Mouse (Mus musculus): ENCODE data around the gene Atat1. TPM values are rescaled to one million over a fixed set of nuclear protein-coding genes. Genes with fewer than 3 reads are reported as not detected.

Gene Atat1
- total and polyA plus RNA-seq, 3 experiments: 5.7 to 12.5 (median 10.4) TPM

DNA sequence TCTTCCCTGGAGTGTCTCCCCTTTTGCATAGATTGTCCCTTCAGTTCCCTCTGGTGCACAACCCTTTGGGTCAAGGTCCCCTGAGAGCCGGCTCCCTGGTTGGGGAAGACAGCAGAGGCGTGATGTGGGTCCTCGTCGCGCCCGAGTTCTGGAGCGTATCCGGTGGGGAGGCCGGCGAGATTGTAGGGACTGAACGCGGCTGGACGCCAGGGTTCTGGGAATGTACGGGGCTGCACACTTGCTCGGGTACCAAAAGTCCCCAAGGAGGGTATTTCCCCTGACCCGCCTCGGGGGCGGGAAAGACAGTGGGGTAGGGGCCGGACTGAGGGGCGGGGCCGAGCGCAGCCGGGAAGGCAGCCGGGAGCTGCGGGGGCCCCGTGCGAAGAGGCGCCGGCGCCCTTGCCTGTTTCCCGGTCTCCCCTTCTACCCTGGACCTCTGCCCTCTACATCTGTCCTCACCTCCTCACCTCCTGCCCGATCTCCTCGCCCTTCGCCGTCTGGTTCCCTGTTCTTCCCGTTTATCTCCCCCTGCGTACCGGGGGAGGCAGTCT, 43.5 kb downstream of the Atat1 start (continued):
- peak; percentile 34; the same call in 1 of the 2 replicates for TF ChIP-seq BHLHE40 (IDR thresholded peaks at IDR 0.05; ENCODE audit: low read depth, low read length)
- TF ChIP-seq UBTF (IDR thresholded peaks at IDR 0.05; ENCODE audit: low read depth, low read length): no peak
- TF ChIP-seq SIN3A (IDR thresholded peaks at IDR 0.05; ENCODE audit: low read length): peak; percentile 71
- no peak for TF ChIP-seq PAX5 (IDR thresholded peaks at IDR 0.05; ENCODE audit: low read length)
- no peak for TF ChIP-seq SMC3 (IDR thresholded peaks at IDR 0.05; ENCODE audit: low read depth, low read length)
- TF ChIP-seq MEF2A (IDR thresholded peaks at IDR 0.05; ENCODE audit: borderline replicate concordance, low read depth, low read length): no peak; the same call in 1 of the 2 replicates
- peak; percentile 17; the same call in 1 of the 2 replicates for TF ChIP-seq IRF4 (IDR thresholded peaks at IDR 0.05; ENCODE audit: low read depth, low read length)
- TF ChIP-seq POLR2A (IDR thresholded peaks at IDR 0.05; ENCODE audit: low read depth, low read length): peak; percentile 70
- TF ChIP-seq ETS1 (conservative IDR thresholded peaks at IDR 0.05; ENCODE audit: low read depth, low read length): 0 out of 2 replicates have a peak, but pooled peaks have one; percentile 24
- TF ChIP-seq POLR2AphosphoS2 (IDR thresholded peaks at IDR 0.05; ENCODE audit: low read depth, low read length): no peak
- TF ChIP-seq NRF1 (IDR thresholded peaks at IDR 0.05; ENCODE audit: low read depth, low read length): no peak
- TF ChIP-seq CHD1 (IDR thresholded peaks at IDR 0.05; ENCODE audit: low read depth, low read length): no peak; the same call in 1 of the 2 replicates
- no peak for TF ChIP-seq RCOR1 (conservative IDR thresholded peaks at IDR 0.05; ENCODE audit: low read depth, low read length)
- TF ChIP-seq ZC3H11A (IDR thresholded peaks at IDR 0.05; ENCODE audit: low read depth, low read length): no peak
- TF ChIP-seq TCF12 (IDR thresholded peaks at IDR 0.05; ENCODE audit: low read depth, low read length): peak; percentile 60; the same call in 1 of the 2 replicates
- peak; percentile 55 for TF ChIP-seq MAX (IDR thresholded peaks at IDR 0.05; ENCODE audit: low read length)
- TF ChIP-seq JUND (conservative IDR thresholded peaks at IDR 0.05; ENCODE audit: low read depth, low read length): no peak

DNA sequence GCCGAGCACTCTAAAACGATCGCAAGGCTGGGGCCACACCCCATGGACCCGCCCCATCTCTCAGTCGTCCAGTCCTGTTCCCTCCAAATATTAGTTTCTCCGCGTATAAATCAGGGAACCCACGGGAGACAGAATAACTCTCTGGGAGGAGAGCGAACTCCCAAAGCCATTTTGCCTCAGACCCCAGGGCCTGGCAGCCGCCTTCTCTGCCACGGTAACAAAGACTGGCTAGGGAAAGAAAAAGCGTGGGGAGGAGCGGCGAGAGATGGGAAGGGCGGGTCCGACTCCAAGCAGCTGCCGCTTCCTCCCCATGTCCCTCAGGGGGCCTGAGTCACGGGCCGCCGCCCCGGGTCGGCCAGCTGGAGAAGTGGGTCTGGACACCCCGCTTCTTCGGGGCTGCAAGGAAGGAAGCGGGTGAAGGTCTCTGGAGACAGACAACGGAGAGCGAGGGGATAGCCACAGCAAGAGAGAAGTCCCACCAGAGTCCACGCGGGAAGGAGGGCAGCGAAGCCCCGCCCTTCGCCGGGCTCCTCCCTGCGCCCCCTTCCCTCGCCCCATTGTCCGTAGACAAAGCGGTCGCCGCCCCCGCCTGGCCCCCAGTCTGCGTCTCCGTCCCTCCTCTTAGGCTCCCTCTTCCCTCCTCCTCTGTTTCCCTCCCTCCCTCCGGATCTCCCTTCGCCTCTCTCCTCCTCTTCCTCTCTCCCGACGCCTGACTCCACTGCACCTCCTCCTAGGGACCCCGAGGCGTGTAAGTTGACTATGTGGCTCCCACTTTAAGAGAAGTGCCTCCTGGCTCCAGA, 44.2 kb downstream of the Atat1 start, which contains the start of gene Ppp1r18:
TSS of gene Ppp1r18 (plus strand) at position 113 of the 800 bp plus-strand sequence.
- dilution Hi-C loops (cut with MboI; ENCODE audit: extremely low pct_ligation_motif_present, extremely low pct_unique_long_range_greater_than_20kb, low sequenced_read_pairs): no loop called here
- peaks cover 0 to 20% of the 10 kb centered on the region in 2 experiments; a peak in 2 of 4 replicates for H3K4me1 ChIP-seq (ENCODE audit: control insufficient read depth in 1 of 2, insufficient read depth in 2 of 2)

More for the DNA sequence above, 44.2 kb downstream of the Atat1 start, which contains the start of gene Ppp1r18:
- Histone ChIP-seq H3K4me2 (ENCODE audit: insufficient read depth, low read depth, poor library complexity, severe bottlenecking) (peak within 1 kb of the TSS; percentile 91), H3K9me3 (replicated peaks; ENCODE audit: low read length) (no peaks in the 10 kb centered on the region), H3K4me3 (replicated peaks in 1 of 3; ENCODE audit: low read depth in 2 of 3, low read length in 2 of 3, poor library complexity in 1 of 3) (peak within 1 kb of the TSS; percentile 63 to 99 (median 74)), H3K9ac (ENCODE audit: insufficient read depth, low read depth) (peak within 1 kb of the TSS; percentile 69), H3K27me3 (replicated peaks) (no peaks in the 10 kb centered on the region), H3K79me2 (replicated peaks; ENCODE audit: control insufficient read depth, extremely low read depth, insufficient read depth, poor library complexity, severe bottlenecking) (peaks cover 24% of the 10 kb centered on the region), H3K36me3 (replicated peaks in 1 of 2; ENCODE audit: control insufficient read depth in 1 of 2, insufficient read depth in 1 of 2, low read length in 1 of 2) (peaks cover 0 to 1% of the 10 kb centered on the region in 2 experiments), H3K27ac (ENCODE audit: insufficient read depth, low read depth) (peak within 1 kb of the TSS; percentile 74)
- in situ Hi-C loops (cut with MboI; ENCODE audit: low pct_ligation_motif_present, low pct_unique_long_range_greater_than_20kb, low sequenced_read_pairs): loop anchor here (10.0 kb wide), 1 partner anchor 131 kb away; no protein-coding TSS in a partner anchor
- TF ChIP-seq ELF1 (IDR thresholded peaks at IDR 0.05; ENCODE audit: low read depth, low read length) (no peak; the same call in 1 of the 2 replicates), RCOR1 (conservative IDR thresholded peaks at IDR 0.05; ENCODE audit: low read depth, low read length) (no peak), MXI1 (IDR thresholded peaks at IDR 0.05; ENCODE audit: low read depth, low read length) (peak; percentile 74; the same call in 1 of the 2 replicates), SIN3A (IDR thresholded peaks at IDR 0.05; ENCODE audit: low read length) (peak; percentile 61; the same call in 1 of the 2 replicates), E2F4 (IDR thresholded peaks at IDR 0.05; ENCODE audit: insufficient replicate concordance, low read depth, low read length) (no peak), MYC (IDR thresholded peaks at IDR 0.05; ENCODE audit: low read depth, low read length) (0 out of 2 replicates have a peak, but pooled peaks have one; percentile 35), IRF4 (IDR thresholded peaks at IDR 0.05; ENCODE audit: low read depth, low read length) (peak; percentile 15; the same call in 1 of the 2 replicates), CHD2 (IDR thresholded peaks at IDR 0.05; ENCODE audit: low read length) (no peak; the same call in 1 of the 2 replicates), ZMIZ1 (IDR thresholded peaks at IDR 0.05; ENCODE audit: low read depth, low read length) (no peak; the same call in 1 of the 2 replicates), ETS1 (conservative IDR thresholded peaks at IDR 0.05; ENCODE audit: low read depth, low read length) (peak; percentile 54), BHLHE40 (IDR thresholded peaks at IDR 0.05; ENCODE audit: low read depth, low read length) (peak; percentile 85), TCF12 (IDR thresholded peaks at IDR 0.05; ENCODE audit: low read depth, low read length) (peak; percentile 50; the same call in 1 of the 2 replicates), EP300 (IDR thresholded peaks at IDR 0.05; ENCODE audit: low read length) (peak; percentile 46; the same call in 1 of the 2 replicates), MAX (IDR thresholded peaks at IDR 0.05; ENCODE audit: low read length) (peak; percentile 61), POLR2A (IDR thresholded peaks at IDR 0.05; ENCODE audit: low read depth, low read length) (0 out of 2 replicates have a peak, but pooled peaks have one; percentile 36), NELFE (IDR thresholded peaks at IDR 0.05; ENCODE audit: low read depth, low read length) (peak; percentile 47; the same call in 1 of the 2 replicates), PAX5 (IDR thresholded peaks at IDR 0.05; ENCODE audit: low read length) (no peak)
- peak; percentile 59 for DNase-seq (ENCODE audit: extremely low read depth)

Data from CH12.LX (cell line).